Mouse (Mus musculus) hindlimb bud, embryonic 11.5 days (tissue): ENCODE data around the gene Rasgef1a.

Experiments
- DNase-seq: peaks from one replicate; pipeline ENCODE4 v3.0.0-alpha.2; 2012; ENCODE audit warnings: low read depth, low spot score; ENCODE audit errors: extremely low spot score

The Rasgef1a gene

DNA sequence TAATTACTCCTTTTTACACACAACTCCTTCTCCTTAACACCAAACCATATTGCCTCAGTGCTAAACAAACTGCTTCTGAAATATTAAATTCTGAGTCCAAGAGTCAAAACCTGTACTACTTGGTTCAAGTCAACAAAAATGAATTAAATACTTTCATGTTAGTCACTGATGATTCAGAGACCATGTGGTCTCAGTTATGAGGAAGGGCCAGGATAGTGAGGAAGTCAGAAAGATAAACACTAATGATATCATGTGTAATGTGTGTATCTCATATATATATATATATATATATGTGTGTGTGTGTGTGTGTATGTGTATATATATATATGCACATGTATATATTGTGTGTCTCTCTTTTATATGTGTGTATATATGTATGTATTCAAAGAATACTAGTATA, 115.3 kb downstream of the Rasgef1a start:
- DNase-seq: no peak

DNA sequence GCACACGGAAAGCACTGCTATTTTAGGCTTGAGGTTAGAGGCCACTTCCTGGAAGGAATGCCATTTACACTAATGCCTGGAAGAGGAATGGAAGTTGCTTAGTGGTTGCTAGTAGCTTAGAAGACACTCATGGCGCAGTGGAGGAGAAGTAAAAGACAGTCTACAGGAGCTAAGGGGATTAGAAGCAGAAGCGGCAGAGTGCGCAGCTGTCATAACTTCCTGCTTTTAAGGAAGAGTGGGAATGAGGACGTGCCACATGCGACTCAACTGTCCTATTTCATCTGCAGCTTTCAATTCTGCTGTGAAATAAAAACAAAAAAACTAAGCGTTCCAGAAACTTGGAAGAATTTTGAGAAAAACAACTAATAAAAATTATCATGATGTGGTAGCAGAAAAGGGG, 116.0 kb downstream of the Rasgef1a start:
- DNase-seq: no peak

DNA sequence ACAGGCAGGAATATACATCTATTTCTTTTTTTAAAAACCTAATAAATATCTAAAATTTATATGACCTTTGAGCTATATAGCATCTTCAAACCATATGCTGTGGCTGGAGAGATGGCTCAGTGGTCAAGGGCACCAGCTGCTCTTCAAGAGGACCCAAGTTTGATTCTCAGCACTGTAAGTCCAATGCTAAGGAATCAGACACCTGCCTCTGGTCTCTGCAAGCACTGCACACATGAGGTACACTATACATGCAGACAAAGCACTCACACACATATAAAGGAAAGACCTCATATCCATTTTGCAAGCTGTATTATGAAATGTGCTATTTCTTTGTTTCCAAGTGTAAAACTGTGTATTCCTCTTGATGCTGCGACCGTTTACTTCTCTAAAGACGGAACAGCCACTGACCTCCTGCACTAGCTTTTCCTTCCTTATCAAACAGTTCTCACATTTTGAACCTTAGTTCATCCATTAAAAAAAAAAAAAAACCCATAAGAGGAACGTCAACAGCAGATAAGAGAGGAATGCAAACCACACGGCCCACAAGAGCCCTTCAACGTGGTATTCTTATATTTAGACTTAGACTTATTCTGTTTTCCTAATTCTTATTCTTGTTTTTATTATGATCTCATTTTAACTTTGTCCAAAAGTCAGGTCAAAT, 116.7 kb downstream of the Rasgef1a start:
- no peak for DNase-seq

DNA sequence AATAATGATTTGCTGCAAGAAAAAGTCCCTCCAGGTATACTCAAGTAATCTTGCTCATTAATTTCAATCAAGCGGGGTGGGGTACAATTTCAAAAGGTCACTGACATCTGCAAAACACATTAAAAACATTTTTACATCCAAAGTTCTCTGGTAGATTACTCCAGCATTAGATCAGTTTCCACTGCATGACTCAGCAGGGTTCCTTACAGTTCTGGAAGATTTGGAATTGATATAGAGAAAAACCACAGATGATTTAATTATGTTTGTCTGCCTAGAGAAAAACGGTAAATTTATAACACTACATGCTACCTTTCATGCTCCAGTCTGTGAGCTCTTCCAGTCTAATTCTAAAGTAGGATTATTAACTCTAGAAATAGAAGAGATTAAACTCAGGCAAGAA, 118.8 kb downstream of the Rasgef1a start:
- no peak for DNase-seq

DNA sequence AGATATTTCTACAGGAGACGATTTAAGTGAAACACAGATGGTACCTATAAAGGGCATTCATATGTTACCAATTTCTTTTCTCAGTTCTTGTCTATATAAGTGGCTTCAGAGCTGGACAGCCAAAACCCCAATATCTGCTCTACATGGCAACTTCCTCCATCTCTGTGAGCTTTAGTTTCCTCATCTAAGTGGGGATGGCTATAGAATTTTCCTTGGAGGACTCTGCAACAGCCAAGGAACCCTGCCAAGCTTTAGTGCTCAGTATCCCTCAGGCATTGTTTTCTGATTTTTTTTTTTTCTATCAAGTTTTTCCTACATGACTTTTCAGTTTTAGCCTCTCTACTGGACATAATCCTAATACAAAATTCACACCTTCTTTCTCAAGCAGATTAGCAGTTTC, 123.2 kb downstream of the Rasgef1a start:
- DNase-seq: no peak

DNA sequence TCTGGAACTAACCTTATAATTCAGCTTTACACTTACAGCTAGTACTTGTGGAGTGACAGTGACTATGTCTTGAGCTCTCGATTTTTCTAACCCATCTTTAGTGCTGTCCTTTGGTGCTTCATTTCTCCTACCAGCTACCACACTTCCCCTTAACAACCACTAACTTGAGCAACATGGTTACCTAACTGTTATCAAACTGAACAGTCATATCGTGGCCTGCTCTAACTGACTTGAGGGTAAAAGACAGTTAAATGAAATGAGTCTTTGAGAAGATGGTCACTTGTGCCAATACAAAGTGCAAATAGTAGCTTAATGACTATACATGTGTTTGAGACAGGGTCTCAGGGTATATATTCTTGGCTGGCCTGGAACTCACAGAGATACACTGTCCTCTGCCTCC, 125.9 kb downstream of the Rasgef1a start:
- DNase-seq: no peak

DNA sequence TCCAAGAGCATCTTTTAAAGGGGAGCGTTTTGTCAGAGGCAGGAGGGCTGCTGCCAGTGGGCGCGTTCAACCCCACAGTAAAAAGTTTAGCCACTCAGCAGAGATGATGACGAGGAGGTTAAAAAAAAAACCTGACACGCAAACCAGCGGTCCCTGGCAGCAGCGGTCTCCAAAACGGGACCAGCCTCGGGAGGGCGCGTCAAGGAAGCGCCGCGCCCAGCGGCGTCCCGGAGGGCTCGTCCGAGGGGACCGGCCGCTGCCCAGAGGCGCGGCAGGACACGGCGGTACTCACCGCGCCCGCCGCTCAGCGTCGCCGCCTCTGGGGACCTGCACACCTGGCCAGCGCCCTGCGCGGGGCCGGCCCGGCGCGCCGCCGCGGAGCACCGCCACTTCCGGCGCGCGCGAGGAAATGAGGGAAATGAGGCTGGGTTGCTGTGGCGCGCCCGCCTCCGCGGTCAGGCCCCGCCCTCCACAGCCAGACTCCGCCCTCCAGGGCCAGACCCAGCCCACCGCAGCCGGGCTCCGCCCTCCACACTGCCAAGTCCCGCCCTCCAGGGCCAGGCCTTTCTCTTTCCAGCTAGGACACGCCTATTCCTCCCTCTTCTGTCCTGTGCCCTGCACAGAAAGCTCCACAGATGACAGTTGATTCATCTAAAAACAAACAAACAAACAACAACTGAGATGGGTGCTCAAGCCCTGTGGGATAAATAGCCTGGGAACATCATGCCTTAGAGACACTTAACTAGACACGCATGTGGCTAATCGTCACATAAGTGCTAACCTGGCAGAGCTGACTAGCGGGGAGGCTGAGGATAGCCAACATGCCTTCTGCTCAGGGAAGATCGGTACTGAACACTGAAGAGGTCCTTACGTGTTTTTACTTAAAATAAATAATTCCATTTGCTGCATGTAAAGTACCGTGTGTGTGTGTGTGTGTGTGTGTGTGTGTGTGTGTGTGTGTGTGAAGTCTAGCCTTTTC, 127.8 kb downstream of the Rasgef1a start, which contains the start of gene Csgalnact2:
Gene Csgalnact2, minus strand, starts transcription at position 410 of the 979 bp plus-strand sequence.
- peak; percentile 56 for DNase-seq

DNA sequence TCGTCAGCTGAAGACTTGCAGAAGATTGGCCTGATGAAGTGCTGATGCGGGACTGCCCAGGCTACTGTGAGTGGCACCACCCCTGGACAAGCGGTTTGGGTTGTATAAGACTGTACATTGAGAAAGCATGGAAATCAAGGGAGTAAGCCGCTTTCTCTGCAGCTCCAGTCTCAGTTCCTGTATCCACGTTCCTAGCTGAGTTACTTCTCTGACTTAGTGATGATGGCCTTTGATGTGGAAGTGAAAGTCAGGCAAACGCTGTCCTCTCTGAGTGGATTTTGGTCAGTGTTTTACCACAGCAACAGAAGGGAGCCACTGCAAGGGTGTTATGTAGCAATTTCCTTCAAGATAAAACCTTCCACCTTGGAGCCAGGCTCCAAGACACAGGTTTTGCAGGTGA, 129.7 kb downstream of the Rasgef1a start:
- DNase-seq: no peak
